26 mouse cellular contexts compared by ENCODE assay signal in genomic region chr10:41543439-41543838, GRCm38 (mm10). TPM values are rescaled to one million over a fixed set of nuclear protein-coding genes. Genes with fewer than 3 reads are reported as not detected.
"Had no signal": no experiment of that assay in that cellular context is flagged by ENCODE, and none has a peak within 500 bp of the region (broad histone marks: within the 10 kb centered on the region; RNA-seq: fewer than 3 reads in every experiment).

No protein-coding gene starts in this region.

- H3K36me3 ChIP-seq: intestine, embryonic 15.5 days; liver, embryonic 12.5 days had no signal

- H3K9ac ChIP-seq: hindbrain, embryonic 12.5 days; hindbrain, embryonic 14.5 days; intestine, embryonic 15.5 days; limb, embryonic 13.5 days; limb, embryonic 15.5 days; liver, embryonic 12.5 days had no signal

- H3K9me3 ChIP-seq: hindbrain, embryonic 12.5 days; intestine, embryonic 15.5 days; limb, embryonic 13.5 days; limb, embryonic 15.5 days had no signal

- H3K27ac ChIP-seq: gastrocnemius, adult 2 months; hindbrain, embryonic 10.5 days; hindbrain, embryonic 12.5 days; hindbrain, embryonic 14.5 days; intestine, embryonic 15.5 days; layer of hippocampus, adult 2 months; left cerebral cortex, adult 2 months; limb, embryonic 13.5 days; limb, embryonic 15.5 days; liver, embryonic 12.5 days had no signal

- H3K4me2 ChIP-seq: heart, embryonic 11.5 days; hindbrain, embryonic 12.5 days; hindbrain, embryonic 14.5 days; intestine, embryonic 15.5 days; limb, embryonic 13.5 days; limb, embryonic 15.5 days; liver, embryonic 12.5 days had no signal

- DNase-seq: gastrocnemius, adult 2 months; gastrocnemius, postnatal 10 days; gastrocnemius, postnatal 25 days; heart, adult 18-20 months; heart, postnatal 10 days; heart, postnatal 4 days; kidney, adult 18-20 months; kidney, adult 8-10 months; kidney, postnatal 10 days; kidney, postnatal 25 days; kidney, postnatal 4 days; left cerebral cortex, postnatal 4 days had no signal

- ATAC-seq: hindbrain, embryonic 16.5 days; inflammation-experienced regulatory T-cells, adult 6 months; intestine, postnatal 0 days; liver, embryonic 12.5 days had no signal

- H3K4me3 ChIP-seq: gastrocnemius, adult 2 months; hindbrain, embryonic 10.5 days; hindbrain, embryonic 12.5 days; intestine, embryonic 15.5 days; layer of hippocampus, adult 2 months; left cerebral cortex, adult 2 months; limb, embryonic 13.5 days; limb, embryonic 15.5 days; liver, embryonic 12.5 days had no signal

- H3K27me3 ChIP-seq: hindbrain, embryonic 12.5 days; intestine, embryonic 15.5 days; limb, embryonic 13.5 days; limb, embryonic 15.5 days; liver, embryonic 12.5 days had no signal

RNA-seq across cellular contexts. Expression of gene Ppil6, which starts 53.2 kb away (rescaled TPM):
- total RNA-seq: gastrocnemius, adult 2 months; gastrocnemius, postnatal 10 days; gastrocnemius, postnatal 25 days; gastrocnemius, postnatal 4 days had no signal
- polyA plus RNA-seq: inflammation-experienced regulatory T-cells, adult 6 months; liver, embryonic 12.5 days had no signal
